Mouse (Mus musculus) left cerebral cortex, postnatal 10 days (tissue): ENCODE data around the gene Evx2. TPM values are rescaled to one million over a fixed set of nuclear protein-coding genes. Genes with fewer than 3 reads are reported as not detected.

Experiments
- microRNA-seq: library from miRNA; unstranded; fragments of <30 nt; microRNA quantifications from one replicate; pipeline ENCODE4 v1.2.0, GENCODE M21; 2022
- total RNA-seq, 2 experiments: library from RNA; stranded (reverse); gene quantifications; 2 replicates each; pipeline ENCODE4 v1.2.3; 2021

Evx2 gene
- total RNA-seq, 2 experiments from 2014 or later = not detected

Small RNAs within 50 kb of the gene (microRNA-seq; reads per million reads assigned to microRNA genes)
- not detected for gene Gm44463

Other genes with a start within 250 kb of the Evx2 start
- gene Lnpk, start 80.1 kb downstream of the Evx2 start, total RNA-seq = 10 to 100 TPM; 65.3 to 68.8 TPM
- gene Hoxd13, start 8.8 kb upstream of the Evx2 start, total RNA-seq = not detected
- gene Hoxd12, start 15.5 kb upstream of the Evx2 start, total RNA-seq = not detected
- not detected for gene Hoxd11, start 20.0 kb upstream of the Evx2 start, total RNA-seq
- gene Hoxd10, start 32.4 kb upstream of the Evx2 start, total RNA-seq = not detected
- not detected for gene Hoxd9, start 38.2 kb upstream of the Evx2 start, total RNA-seq
- not detected for gene Hoxd8, start 45.1 kb upstream of the Evx2 start, total RNA-seq
- not detected for gene Hoxd3, start 52.4 kb upstream of the Evx2 start, total RNA-seq
- gene Hoxd4, start 52.4 kb upstream of the Evx2 start, total RNA-seq = not detected
- not detected for gene Gm28230, start 67.2 kb upstream of the Evx2 start, total RNA-seq
- gene Hoxd1, start 103.4 kb upstream of the Evx2 start, total RNA-seq = under 1 TPM in 1 of 2 experiments, not detected in 1; 0.24 TPM
- gene Mtx2, start 166.2 kb upstream of the Evx2 start, total RNA-seq = 10 to 100 TPM; 60.3 to 61.6 TPM